Mouse (Mus musculus): ENCODE data around the gene Prr13. TPM values are rescaled to one million over a fixed set of nuclear protein-coding genes. Genes with fewer than 3 reads are reported as not detected.
A peak's percentile ranks its signal among the peaks of the same experiment; 100 is the strongest.

The Prr13 gene
- polyA plus RNA-seq, 1 experiment from 2014 or later, result 88.6 TPM

GRCm38 (mm10) chr15:102468675-102469370 lies 10.0 kb downstream of the Prr13 start:
- DNase-seq (ENCODE audit: low spot score) (no peak), ATAC-seq (ENCODE audit: insufficient read depth, low FRiP score, low TSS enrichment) (no peak)
- H3K4me1 ChIP-seq (ENCODE audit: control insufficient read depth, insufficient read depth, low read length), result peaks cover 13% of the 10 kb centered on the region
- H3K4me2 ChIP-seq (ENCODE audit: low read depth), result no peak overlapping the region
- WGBS, result 95% methylated on average over 9 of the region's 9 CpGs
- no peaks in the 10 kb centered on the region for H3K36me3 ChIP-seq (ENCODE audit: control insufficient read depth, insufficient read depth, low read length)
- H3K27ac ChIP-seq (ENCODE audit: low read depth, low read length), result no peak overlapping the region
- no peak overlapping the region for H3K4me3 ChIP-seq (ENCODE audit: low read depth, low read length)
- no peaks in the 10 kb centered on the region for H3K9me3 ChIP-seq (ENCODE audit: control insufficient read depth, low read length)
- no peak overlapping the region for H3K9ac ChIP-seq (ENCODE audit: low read length)
- no peaks in the 10 kb centered on the region for H3K27me3 ChIP-seq (ENCODE audit: control insufficient read depth, insufficient read depth, low read length)

- no peaks in the 10 kb centered on the region for H3K27me3 ChIP-seq (ENCODE audit: control insufficient read depth, insufficient read depth, low read length)
- peak within 1 kb of the TSS; percentile 80 for H3K4me3 ChIP-seq (ENCODE audit: low read depth, low read length)
- WGBS, result under 1% methylated on average over 35 of the region's 40 CpGs
- H3K4me1 ChIP-seq (ENCODE audit: control insufficient read depth, insufficient read depth, low read length), result peaks cover 13% of the 10 kb centered on the region
- H3K9me3 ChIP-seq (ENCODE audit: control insufficient read depth, low read length), result no peaks in the 10 kb centered on the region
- no peaks in the 10 kb centered on the region for H3K36me3 ChIP-seq (ENCODE audit: control insufficient read depth, insufficient read depth, low read length)
- peak within 1 kb of the TSS; percentile 97 for H3K27ac ChIP-seq (ENCODE audit: low read depth, low read length)
- peak within 1 kb of the TSS; percentile 98 for H3K9ac ChIP-seq (ENCODE audit: low read length)
- peak; percentile 98 for DNase-seq (ENCODE audit: low spot score)
- ATAC-seq (ENCODE audit: insufficient read depth, low FRiP score, low TSS enrichment), result peak; percentile 96
- peak within 1 kb of the TSS; percentile 58 for H3K4me2 ChIP-seq (ENCODE audit: low read depth)
These were observed 11.4 kb downstream of the Prr13 start, which contains the start of gene Pcbp2 for GRCm38 (mm10) chr15:102470183-102470604. Gene Pcbp2 (plus strand): TSS chr15:102470539.

- peaks cover 13% of the 10 kb centered on the region for H3K4me1 ChIP-seq (ENCODE audit: control insufficient read depth, insufficient read depth, low read length)
- peak overlapping the region; percentile 98 for H3K9ac ChIP-seq (ENCODE audit: low read length)
- peak; percentile 71 for ATAC-seq (ENCODE audit: insufficient read depth, low FRiP score, low TSS enrichment)
- H3K36me3 ChIP-seq (ENCODE audit: control insufficient read depth, insufficient read depth, low read length), result peaks cover 4% of the 10 kb centered on the region; the same call in 1 of the 2 replicates
- DNase-seq (ENCODE audit: low spot score), result peak; percentile 89
- peak overlapping the region; percentile 58 for H3K4me2 ChIP-seq (ENCODE audit: low read depth)
- H3K9me3 ChIP-seq (ENCODE audit: control insufficient read depth, low read length), result no peaks in the 10 kb centered on the region
- H3K27ac ChIP-seq (ENCODE audit: low read depth, low read length), result peak overlapping the region; percentile 97
- WGBS, result under 1% methylated on average over 40 of the region's 67 CpGs
- H3K4me3 ChIP-seq (ENCODE audit: low read depth, low read length), result peak overlapping the region; percentile 80
- H3K27me3 ChIP-seq (ENCODE audit: control insufficient read depth, insufficient read depth, low read length), result no peaks in the 10 kb centered on the region
These were observed 11.9 kb downstream of the Prr13 start for GRCm38 (mm10) chr15:102470605-102471294.

GRCm38 (mm10) chr15:102471295-102471645 lies 12.4 kb downstream of the Prr13 start:
- peak overlapping the region; percentile 97; the same call in 1 of the 2 replicates for H3K27ac ChIP-seq (ENCODE audit: low read depth, low read length)
- peak overlapping the region; percentile 58 for H3K4me2 ChIP-seq (ENCODE audit: low read depth)
- peaks cover 13% of the 10 kb centered on the region for H3K4me1 ChIP-seq (ENCODE audit: control insufficient read depth, insufficient read depth, low read length)
- H3K27me3 ChIP-seq (ENCODE audit: control insufficient read depth, insufficient read depth, low read length), result no peaks in the 10 kb centered on the region
- DNase-seq (ENCODE audit: low spot score), result no peak
- under 1% methylated on average over 10 of the region's 10 CpGs for WGBS
- ATAC-seq (ENCODE audit: insufficient read depth, low FRiP score, low TSS enrichment), result no peak
- peak overlapping the region; percentile 80 for H3K4me3 ChIP-seq (ENCODE audit: low read depth, low read length)
- H3K9ac ChIP-seq (ENCODE audit: low read length), result peak overlapping the region; percentile 98
- H3K9me3 ChIP-seq (ENCODE audit: control insufficient read depth, low read length), result no peaks in the 10 kb centered on the region
- peaks cover 6% of the 10 kb centered on the region; the same call in 1 of the 2 replicates for H3K36me3 ChIP-seq (ENCODE audit: control insufficient read depth, insufficient read depth, low read length)

GRCm38 (mm10) chr15:102471727-102472126 lies 12.9 kb downstream of the Prr13 start:
- no peak for ATAC-seq (ENCODE audit: insufficient read depth, low FRiP score, low TSS enrichment)
- Histone ChIP-seq H3K27ac (ENCODE audit: low read depth, low read length) (no peak overlapping the region), H3K27me3 (ENCODE audit: control insufficient read depth, insufficient read depth, low read length) (no peaks in the 10 kb centered on the region), H3K4me2 (ENCODE audit: low read depth) (peak overlapping the region; percentile 58), H3K9me3 (ENCODE audit: control insufficient read depth, low read length) (no peaks in the 10 kb centered on the region), H3K9ac (ENCODE audit: low read length) (0 out of 2 replicates have a peak overlapping the region, but pooled peaks have one; percentile 23), H3K36me3 (ENCODE audit: control insufficient read depth, insufficient read depth, low read length) (peaks cover 6% of the 10 kb centered on the region; the same call in 1 of the 2 replicates), H3K4me1 (ENCODE audit: control insufficient read depth, insufficient read depth, low read length) (peaks cover 13% of the 10 kb centered on the region), H3K4me3 (ENCODE audit: low read depth, low read length) (peak overlapping the region; percentile 80)
- no peak for DNase-seq (ENCODE audit: low spot score)

- no peak overlapping the region for H3K4me3 ChIP-seq (ENCODE audit: low read depth, low read length)
- H3K27ac ChIP-seq (ENCODE audit: low read depth, low read length), result no peak overlapping the region
- WGBS, result 90% methylated on average over 2 of the region's 2 CpGs
- H3K36me3 ChIP-seq (ENCODE audit: control insufficient read depth, insufficient read depth, low read length), result peaks cover 6% of the 10 kb centered on the region; the same call in 1 of the 2 replicates
- no peaks in the 10 kb centered on the region for H3K9me3 ChIP-seq (ENCODE audit: control insufficient read depth, low read length)
- H3K4me2 ChIP-seq (ENCODE audit: low read depth), result no peak overlapping the region
- no peak for ATAC-seq (ENCODE audit: insufficient read depth, low FRiP score, low TSS enrichment)
- no peaks in the 10 kb centered on the region for H3K27me3 ChIP-seq (ENCODE audit: control insufficient read depth, insufficient read depth, low read length)
- H3K9ac ChIP-seq (ENCODE audit: low read length), result no peak overlapping the region
- peaks cover 13% of the 10 kb centered on the region for H3K4me1 ChIP-seq (ENCODE audit: control insufficient read depth, insufficient read depth, low read length)
- DNase-seq (ENCODE audit: low spot score), result no peak
These were observed 14.4 kb downstream of the Prr13 start for GRCm38 (mm10) chr15:102473246-102473645.

- Histone ChIP-seq H3K9ac (ENCODE audit: low read length) (no peak overlapping the region), H3K36me3 (ENCODE audit: control insufficient read depth, insufficient read depth, low read length) (peaks cover 6% of the 10 kb centered on the region; the same call in 1 of the 2 replicates), H3K4me3 (ENCODE audit: low read depth, low read length) (no peak overlapping the region), H3K27me3 (ENCODE audit: control insufficient read depth, insufficient read depth, low read length) (no peaks in the 10 kb centered on the region), H3K9me3 (ENCODE audit: control insufficient read depth, low read length) (no peaks in the 10 kb centered on the region), H3K4me2 (ENCODE audit: low read depth) (no peak overlapping the region), H3K4me1 (ENCODE audit: control insufficient read depth, insufficient read depth, low read length) (peaks cover 13% of the 10 kb centered on the region), H3K27ac (ENCODE audit: low read depth, low read length) (no peak overlapping the region)
- DNase-seq (ENCODE audit: low spot score) (no peak), ATAC-seq (ENCODE audit: insufficient read depth, low FRiP score, low TSS enrichment) (no peak)
- WGBS, result 96% methylated on average over 2 of the region's 2 CpGs
These were observed 15.7 kb downstream of the Prr13 start for GRCm38 (mm10) chr15:102474520-102474919.

DNA sequence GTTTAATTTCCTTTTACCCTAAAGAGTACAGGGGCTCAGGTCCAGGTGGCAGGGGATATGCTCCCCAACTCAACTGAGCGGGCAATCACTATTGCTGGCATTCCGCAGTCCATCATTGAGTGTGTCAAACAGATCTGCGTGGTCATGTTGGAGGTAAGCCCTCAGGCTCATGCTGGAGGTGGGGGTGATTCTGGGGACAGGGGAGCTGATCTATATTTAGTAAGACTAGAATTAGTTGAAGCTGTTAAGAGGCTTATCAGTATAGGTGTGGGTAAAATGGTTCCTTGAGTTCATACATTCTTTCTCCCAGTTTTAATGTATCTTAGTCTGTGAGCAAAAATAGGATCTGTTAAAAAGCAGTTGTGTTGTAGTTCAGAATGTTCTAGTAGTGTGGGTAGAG lies 24.3 kb downstream of the Prr13 start:
- WGBS, result 94% methylated on average over 3 of the region's 3 CpGs
- H3K9me3 ChIP-seq (ENCODE audit: control insufficient read depth, low read length), result no peaks in the 10 kb centered on the region
- no peak overlapping the region for H3K9ac ChIP-seq (ENCODE audit: low read length)
- no peaks in the 10 kb centered on the region for H3K4me1 ChIP-seq (ENCODE audit: control insufficient read depth, insufficient read depth, low read length)
- H3K4me2 ChIP-seq (ENCODE audit: low read depth), result no peak overlapping the region
- no peaks in the 10 kb centered on the region for H3K27me3 ChIP-seq (ENCODE audit: control insufficient read depth, insufficient read depth, low read length)
- H3K27ac ChIP-seq (ENCODE audit: low read depth, low read length), result no peak overlapping the region
- no peak overlapping the region for H3K4me3 ChIP-seq (ENCODE audit: low read depth, low read length)
- DNase-seq (ENCODE audit: low spot score), result no peak
- no peak for ATAC-seq (ENCODE audit: insufficient read depth, low FRiP score, low TSS enrichment)
- H3K36me3 ChIP-seq (ENCODE audit: control insufficient read depth, insufficient read depth, low read length), result peaks cover 14% of the 10 kb centered on the region

All from neural tube, embryonic 11.5 days (tissue).